In genomic region chr7:73165521-73165920, GRCm38 (mm10) we compare ENCODE assay signal across 27 mouse cellular contexts.
DNase-seq lines count a peak whose midpoint lies in the region; ATAC-seq and TF ChIP-seq lines count a peak whose summit lies in the region.
"Had no signal": no experiment of that assay in that cellular context is flagged by ENCODE, and none has a peak within 500 bp of the region (broad histone marks: within the 10 kb centered on the region; RNA-seq: fewer than 3 reads in every experiment).

No protein-coding gene starts in this region.

- peak; percentile 30 for DNase-seq in forebrain, embryonic 11.5 days (ENCODE audit: low spot score)
- DNase-seq in heart, embryonic 10.5 days (ENCODE audit: low spot score) = peak; percentile 59
- no peak for DNase-seq in heart, adult 2 months
- peak; percentile 55 for DNase-seq in limb, embryonic 11.5 days (ENCODE audit: low spot score)
- no peak for DNase-seq in limb, embryonic 10.5 days (ENCODE audit: low spot score)
- no peak for DNase-seq in gastrocnemius, postnatal 25 days
- DNase-seq: adrenal gland, adult 8-10 months; adrenal gland, postnatal 14 days; adrenal gland, postnatal 36 days; B cell, adult 2 months; cerebellum, adult 11-12 months; cerebellum, adult 2 months; cerebellum, adult 9-10 months; cerebellum, postnatal 10 days; cerebellum, postnatal 25 days had no signal

- intact Hi-C loops in heart, adult 2 months (cut with DNase I) = no loop called here

- no peak for TF ChIP-seq POLR2A in heart, adult 2 months (IDR thresholded peaks at IDR 0.05; ENCODE audit: insufficient read depth, low read depth, low read length)

- H3K27ac ChIP-seq in forebrain, embryonic 11.5 days (ENCODE audit: low read depth, low read length) = no peak overlapping the region
- H3K27ac ChIP-seq in forebrain, embryonic 13.5 days = no peak overlapping the region
- no peak overlapping the region for H3K27ac ChIP-seq in heart, embryonic 10.5 days
- no peak overlapping the region for H3K27ac ChIP-seq in heart, adult 2 months
- no peak overlapping the region for H3K27ac ChIP-seq in limb, embryonic 11.5 days (replicated peaks; ENCODE audit: low read depth, low read length)
- no peak overlapping the region for H3K27ac ChIP-seq in limb, embryonic 10.5 days
- H3K27ac ChIP-seq: embryonic facial prominence, embryonic 13.5 days; embryonic facial prominence, embryonic 15.5 days; forebrain, embryonic 10.5 days had no signal

- TF ChIP-seq EP300 in heart, adult 2 months (IDR thresholded peaks at IDR 0.05; ENCODE audit: insufficient read depth, low read depth, low read length) = no peak

- H3K4me1 ChIP-seq in forebrain, embryonic 11.5 days (replicated peaks; ENCODE audit: control insufficient read depth, insufficient read depth, low read length) = no peaks in the 10 kb centered on the region
- H3K4me1 ChIP-seq in forebrain, embryonic 13.5 days = peaks cover 10% of the 10 kb centered on the region
- no peaks in the 10 kb centered on the region for H3K4me1 ChIP-seq in heart, embryonic 10.5 days
- no peaks in the 10 kb centered on the region for H3K4me1 ChIP-seq in heart, adult 2 months (ENCODE audit: control insufficient read depth, insufficient read depth, low read length)
- H3K4me1 ChIP-seq in limb, embryonic 11.5 days (ENCODE audit: control insufficient read depth, insufficient read depth, low read length) = peaks cover 17% of the 10 kb centered on the region
- H3K4me1 ChIP-seq in limb, embryonic 10.5 days = peaks cover 49% of the 10 kb centered on the region

- 52% methylated on average over 8 of the region's 8 CpGs for WGBS in forebrain, embryonic 11.5 days
- WGBS in forebrain, embryonic 13.5 days = 55% methylated on average over 8 of the region's 8 CpGs
- WGBS in heart, embryonic 10.5 days = 87% methylated on average over 8 of the region's 8 CpGs
- 91% methylated on average over 8 of the region's 8 CpGs for WGBS in heart, adult 2 months
- WGBS in limb, embryonic 11.5 days = 18% methylated on average over 8 of the region's 8 CpGs
- 47% methylated on average over 8 of the region's 8 CpGs for WGBS in limb, embryonic 10.5 days

- no peaks in the 10 kb centered on the region for H3K36me3 ChIP-seq in forebrain, embryonic 11.5 days (ENCODE audit: control insufficient read depth, insufficient read depth, low read length)
- H3K36me3 ChIP-seq in forebrain, embryonic 13.5 days (ENCODE audit: poor library complexity, severe bottlenecking) = no peaks in the 10 kb centered on the region
- H3K36me3 ChIP-seq in heart, embryonic 10.5 days = no peaks in the 10 kb centered on the region
- H3K36me3 ChIP-seq in heart, adult 2 months (ENCODE audit: control insufficient read depth, insufficient read depth, low read length) = no peaks in the 10 kb centered on the region
- no peaks in the 10 kb centered on the region for H3K36me3 ChIP-seq in limb, embryonic 11.5 days (ENCODE audit: control insufficient read depth, insufficient read depth, low read length)
- no peaks in the 10 kb centered on the region for H3K36me3 ChIP-seq in limb, embryonic 10.5 days
- H3K36me3 ChIP-seq: embryonic facial prominence, embryonic 13.5 days; embryonic facial prominence, embryonic 15.5 days; forebrain, embryonic 10.5 days; G1E had no signal

- H3K27me3 ChIP-seq in forebrain, embryonic 11.5 days (ENCODE audit: control insufficient read depth, insufficient read depth, low read length) = no peaks in the 10 kb centered on the region
- no peaks in the 10 kb centered on the region for H3K27me3 ChIP-seq in forebrain, embryonic 13.5 days
- H3K27me3 ChIP-seq in heart, embryonic 10.5 days (ENCODE audit: insufficient read depth, poor library complexity, severe bottlenecking) = no peaks in the 10 kb centered on the region
- no peaks in the 10 kb centered on the region for H3K27me3 ChIP-seq in heart, adult 2 months (ENCODE audit: control insufficient read depth, insufficient read depth, low read length)
- no peaks in the 10 kb centered on the region for H3K27me3 ChIP-seq in limb, embryonic 11.5 days (ENCODE audit: control insufficient read depth, insufficient read depth, low read length)
- H3K27me3 ChIP-seq in limb, embryonic 10.5 days (ENCODE audit: low read depth, poor library complexity, severe bottlenecking) = no peaks in the 10 kb centered on the region
- H3K27me3 ChIP-seq: CH12.LX; embryonic facial prominence, embryonic 13.5 days; embryonic facial prominence, embryonic 15.5 days; Patski had no signal

- H3K9ac ChIP-seq in forebrain, embryonic 11.5 days (ENCODE audit: low read length) = no peak overlapping the region
- no peak overlapping the region for H3K9ac ChIP-seq in forebrain, embryonic 13.5 days
- H3K9ac ChIP-seq in heart, adult 2 months (ENCODE audit: low read depth, low read length) = no peak overlapping the region
- H3K9ac ChIP-seq in limb, embryonic 11.5 days (ENCODE audit: low read length) = no peak overlapping the region
- H3K9ac ChIP-seq: embryonic facial prominence, embryonic 13.5 days; embryonic facial prominence, embryonic 15.5 days had no signal

- TF ChIP-seq CTCF in heart, adult 2 months (IDR thresholded peaks at IDR 0.05) = no peak

- no peak overlapping the region for H3K4me3 ChIP-seq in forebrain, embryonic 11.5 days (ENCODE audit: low read depth, low read length)
- H3K4me3 ChIP-seq in forebrain, embryonic 13.5 days = no peak overlapping the region
- no peak overlapping the region for H3K4me3 ChIP-seq in heart, embryonic 10.5 days
- no peak overlapping the region for H3K4me3 ChIP-seq in heart, adult 2 months
- H3K4me3 ChIP-seq in limb, embryonic 11.5 days (ENCODE audit: low read depth, low read length) = no peak overlapping the region
- no peak overlapping the region for H3K4me3 ChIP-seq in limb, embryonic 10.5 days
- H3K4me3 ChIP-seq: embryonic facial prominence, embryonic 13.5 days; embryonic facial prominence, embryonic 15.5 days; erythroblast, embryonic 14.5 days; forebrain, embryonic 10.5 days had no signal

- no peak for ATAC-seq in forebrain, embryonic 11.5 days (replicated peaks; ENCODE audit: low FRiP score)
- ATAC-seq in forebrain, embryonic 13.5 days = no peak
- ATAC-seq in limb, embryonic 11.5 days (ENCODE audit: insufficient number of reproducible peaks, low FRiP score, low TSS enrichment, low read depth) = no peak
- ATAC-seq: activated CD4-positive, CD25-positive, alpha-beta regulatory T cell, adult 4 months; CD4-positive, CD25-positive, alpha-beta regulatory T cell, adult 4 months; forebrain, embryonic 14.5 days; forebrain, embryonic 16.5 days; Patski had no signal

- no peaks in the 10 kb centered on the region for H3K79me2 ChIP-seq in heart, adult 2 months (replicated peaks; ENCODE audit: control insufficient read depth, insufficient read depth, low read length)

- H3K4me2 ChIP-seq in forebrain, embryonic 11.5 days (ENCODE audit: low read depth, low read length, severe bottlenecking) = no peak overlapping the region
- H3K4me2 ChIP-seq in forebrain, embryonic 13.5 days = no peak overlapping the region
- H3K4me2 ChIP-seq in limb, embryonic 11.5 days (ENCODE audit: low read depth, severe bottlenecking) = no peak overlapping the region
- H3K4me2 ChIP-seq: embryonic facial prominence, embryonic 13.5 days; embryonic facial prominence, embryonic 15.5 days had no signal

- H3K9me3 ChIP-seq in forebrain, embryonic 11.5 days (ENCODE audit: control insufficient read depth, low read length) = no peaks in the 10 kb centered on the region
- H3K9me3 ChIP-seq in forebrain, embryonic 13.5 days (replicated peaks) = no peaks in the 10 kb centered on the region
- no peaks in the 10 kb centered on the region for H3K9me3 ChIP-seq in heart, embryonic 10.5 days
- no peaks in the 10 kb centered on the region for H3K9me3 ChIP-seq in limb, embryonic 11.5 days (ENCODE audit: control insufficient read depth, low read length)
- no peaks in the 10 kb centered on the region for H3K9me3 ChIP-seq in limb, embryonic 10.5 days (replicated peaks)
- H3K9me3 ChIP-seq: embryonic facial prominence, embryonic 13.5 days; embryonic facial prominence, embryonic 15.5 days had no signal

Comparison
In these comparisons a context has a peak if more than half of its experiments do, and no peak if none do; other contexts are left out.
1. DNase-seq: peak in forebrain, embryonic 11.5 days (single experiment), heart, embryonic 10.5 days (single experiment) and limb, embryonic 11.5 days (single experiment); none in heart, adult 2 months (0 of 2), limb, embryonic 10.5 days (single experiment) and gastrocnemius, postnatal 25 days (single experiment).